Mouse (Mus musculus): Measurements from ENCODE around the gene Atoh8. TPM values are rescaled to one million over a fixed set of nuclear protein-coding genes. Genes with fewer than 3 reads are reported as not detected.
A peak's percentile ranks its signal among the peaks of the same experiment; 100 is the strongest.

Gene Atoh8
- polyA plus RNA-seq, 1 experiment from 2014 or later: 6.1 TPM

DNA sequence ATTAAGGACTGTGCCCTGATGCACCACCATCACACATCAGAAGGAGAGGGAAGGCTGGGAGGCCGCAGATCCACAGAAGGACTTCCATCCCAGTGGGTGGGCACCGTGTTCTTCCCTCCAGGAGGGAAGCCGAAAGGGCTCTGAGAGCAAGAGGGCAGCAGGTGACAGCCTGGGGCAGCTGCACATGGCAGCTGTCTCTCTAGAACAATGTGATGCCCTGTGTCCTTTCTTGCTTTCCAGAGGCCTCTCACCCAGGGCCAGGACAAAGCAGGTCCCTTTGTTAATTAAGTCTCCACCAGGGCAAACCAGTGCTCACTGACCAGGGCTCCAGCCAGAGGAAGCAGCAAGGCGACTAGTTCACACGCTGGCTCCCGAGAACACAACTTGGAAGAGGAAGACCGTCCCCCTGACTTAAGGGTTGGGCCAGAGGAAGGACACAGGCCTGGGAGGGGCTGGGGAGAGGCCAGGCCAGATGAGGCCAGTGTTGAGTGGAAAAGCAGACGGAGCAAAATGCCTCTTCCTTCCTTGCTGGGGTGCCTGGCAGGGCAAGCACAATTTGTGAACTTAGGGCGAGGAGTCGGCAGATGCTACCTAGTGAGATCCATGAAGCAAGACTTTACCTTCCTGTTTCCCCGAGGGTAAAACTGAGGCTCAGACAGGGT lies 34.7 kb downstream of the Atoh8 start:
- no peak overlapping the region for H3K4me2 ChIP-seq
- H3K36me3 ChIP-seq (ENCODE audit: control insufficient read depth, insufficient read depth, low read length): no peaks in the 10 kb centered on the region
- peak; percentile 62 for ATAC-seq (ENCODE audit: low FRiP score)
- 37% methylated on average over 11 of the region's 11 CpGs for WGBS
- no peak overlapping the region for H3K9ac ChIP-seq (ENCODE audit: low read length)
- H3K9me3 ChIP-seq (ENCODE audit: control insufficient read depth, low read length): no peaks in the 10 kb centered on the region
- no peaks in the 10 kb centered on the region; the same call in 1 of the 2 replicates for H3K27me3 ChIP-seq (ENCODE audit: control insufficient read depth, insufficient read depth, low read length)
- peaks cover 7% of the 10 kb centered on the region for H3K4me1 ChIP-seq (ENCODE audit: control insufficient read depth, insufficient read depth, low read length)
- no peak for DNase-seq (ENCODE audit: low spot score, missing footprints)
- peak overlapping the region; percentile 57; the same call in 1 of the 2 replicates for H3K27ac ChIP-seq (ENCODE audit: low read depth, low read length)
- H3K4me3 ChIP-seq (ENCODE audit: low read depth, low read length): no peak overlapping the region

DNA sequence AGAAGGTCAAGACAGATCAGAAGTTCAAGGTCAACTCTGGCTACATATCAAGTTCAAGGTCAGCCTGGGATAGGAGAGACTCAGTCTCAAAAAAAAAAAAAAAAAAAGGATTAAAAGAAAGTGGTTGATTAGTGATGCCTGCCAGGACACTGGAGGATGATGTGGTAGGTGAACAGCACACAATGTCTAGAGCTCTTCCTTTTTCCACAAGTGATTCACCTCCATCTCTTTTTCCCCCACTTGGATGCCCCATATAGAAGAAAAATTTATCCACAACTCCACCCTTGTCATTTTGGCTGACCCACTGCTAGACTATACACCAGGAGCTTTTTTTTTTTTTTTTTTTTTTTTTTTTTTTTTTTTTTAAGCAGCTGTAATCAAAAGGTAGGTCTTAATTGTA lies 37.9 kb downstream of the Atoh8 start:
- Histone ChIP-seq H3K9me3 (ENCODE audit: control insufficient read depth, low read length) (no peaks in the 10 kb centered on the region; the same call in 1 of the 2 replicates), H3K4me1 (ENCODE audit: control insufficient read depth, insufficient read depth, low read length) (peaks cover 7% of the 10 kb centered on the region), H3K27me3 (ENCODE audit: control insufficient read depth, insufficient read depth, low read length) (no peaks in the 10 kb centered on the region; the same call in 1 of the 2 replicates), H3K4me3 (ENCODE audit: low read depth, low read length) (no peak overlapping the region), H3K9ac (ENCODE audit: low read length) (no peak overlapping the region), H3K36me3 (ENCODE audit: control insufficient read depth, insufficient read depth, low read length) (no peaks in the 10 kb centered on the region), H3K27ac (ENCODE audit: low read depth, low read length) (no peak overlapping the region), H3K4me2 (no peak overlapping the region)
- DNase-seq (ENCODE audit: low spot score, missing footprints) (no peak), ATAC-seq (ENCODE audit: low FRiP score) (no peak)

DNA sequence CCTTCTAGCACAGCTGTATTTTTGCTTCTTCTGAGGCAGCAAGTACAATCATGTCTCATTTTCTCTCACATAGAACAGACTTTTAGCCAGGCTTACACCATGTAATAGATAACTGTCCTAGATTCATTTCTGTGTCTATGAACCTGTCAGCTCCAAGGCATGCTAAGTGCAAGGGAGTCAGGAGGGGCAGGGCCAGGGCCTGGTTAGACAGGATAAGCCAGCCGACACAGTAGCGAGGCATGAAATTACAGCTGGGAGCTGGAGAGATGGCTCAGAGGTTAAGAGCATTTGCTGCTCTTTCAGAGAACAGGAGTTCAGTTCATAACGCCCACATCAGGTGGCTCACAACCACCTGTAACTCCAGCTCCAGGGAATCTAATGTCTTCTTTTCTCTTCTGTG lies 38.7 kb downstream of the Atoh8 start:
- Histone ChIP-seq H3K4me2 (no peak overlapping the region), H3K27ac (ENCODE audit: low read depth, low read length) (no peak overlapping the region), H3K36me3 (ENCODE audit: control insufficient read depth, insufficient read depth, low read length) (no peaks in the 10 kb centered on the region), H3K9me3 (ENCODE audit: control insufficient read depth, low read length) (no peaks in the 10 kb centered on the region; the same call in 1 of the 2 replicates), H3K4me3 (ENCODE audit: low read depth, low read length) (no peak overlapping the region), H3K4me1 (ENCODE audit: control insufficient read depth, insufficient read depth, low read length) (peaks cover 7% of the 10 kb centered on the region), H3K27me3 (ENCODE audit: control insufficient read depth, insufficient read depth, low read length) (no peaks in the 10 kb centered on the region; the same call in 1 of the 2 replicates), H3K9ac (ENCODE audit: low read length) (no peak overlapping the region)
- WGBS: 87% methylated on average over 3 of the region's 3 CpGs
- DNase-seq (ENCODE audit: low spot score, missing footprints): no peak
- ATAC-seq (ENCODE audit: low FRiP score): no peak

DNA sequence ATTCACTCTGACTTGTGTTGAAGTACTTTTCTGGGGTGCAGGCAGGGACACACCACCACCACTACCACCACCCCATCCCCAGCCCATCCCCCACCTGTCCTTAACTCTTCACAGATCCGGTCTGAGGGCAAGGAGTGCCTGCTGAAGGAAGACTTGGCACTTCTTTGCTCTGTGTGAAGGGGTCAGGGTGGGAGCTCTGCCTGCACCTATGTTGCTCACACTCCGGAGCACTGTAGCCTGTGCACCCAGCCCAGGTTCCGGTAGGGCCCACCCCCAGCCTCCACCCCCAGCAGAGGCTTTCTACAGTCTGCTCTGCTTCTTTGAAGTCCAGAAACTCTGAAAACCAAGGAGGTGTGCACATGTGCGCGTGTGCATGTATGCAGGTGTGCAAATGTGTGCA lies 44.8 kb downstream of the Atoh8 start:
- Histone ChIP-seq H3K27ac (ENCODE audit: low read depth, low read length) (no peak overlapping the region), H3K4me1 (ENCODE audit: control insufficient read depth, insufficient read depth, low read length) (peaks cover 11% of the 10 kb centered on the region), H3K9ac (ENCODE audit: low read length) (no peak overlapping the region), H3K36me3 (ENCODE audit: control insufficient read depth, insufficient read depth, low read length) (no peaks in the 10 kb centered on the region), H3K4me2 (no peak overlapping the region), H3K9me3 (ENCODE audit: control insufficient read depth, low read length) (no peaks in the 10 kb centered on the region; the same call in 1 of the 2 replicates), H3K27me3 (ENCODE audit: control insufficient read depth, insufficient read depth, low read length) (peaks cover 4% of the 10 kb centered on the region), H3K4me3 (ENCODE audit: low read depth, low read length) (no peak overlapping the region)
- 70% methylated on average over 5 of the region's 5 CpGs for WGBS
- ATAC-seq (ENCODE audit: low FRiP score) (no peak), DNase-seq (ENCODE audit: low spot score, missing footprints) (no peak)

DNA sequence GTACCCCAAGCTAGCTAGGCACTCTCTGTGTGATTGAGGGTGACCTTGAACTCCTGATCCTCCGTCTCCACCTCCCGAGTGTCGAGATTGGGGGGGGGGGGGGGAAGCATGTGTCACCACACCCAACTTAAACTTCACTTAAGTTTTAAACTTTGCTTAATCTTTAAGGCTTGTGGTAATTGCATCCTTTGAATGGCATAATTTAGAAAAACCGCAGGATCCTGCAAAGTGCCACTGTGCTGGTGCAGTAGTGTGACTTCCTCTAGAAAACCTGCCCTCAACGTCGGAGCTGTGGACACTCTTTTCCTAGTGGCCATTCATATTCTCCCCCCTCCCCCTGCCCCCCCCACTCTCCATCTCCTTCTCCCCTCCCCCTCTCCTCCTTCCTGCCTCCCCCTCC lies 45.3 kb downstream of the Atoh8 start:
- Histone ChIP-seq H3K9ac (ENCODE audit: low read length) (no peak overlapping the region), H3K4me1 (ENCODE audit: control insufficient read depth, insufficient read depth, low read length) (peaks cover 11% of the 10 kb centered on the region), H3K4me3 (ENCODE audit: low read depth, low read length) (no peak overlapping the region), H3K4me2 (no peak overlapping the region), H3K27me3 (ENCODE audit: control insufficient read depth, insufficient read depth, low read length) (peaks cover 4% of the 10 kb centered on the region), H3K9me3 (ENCODE audit: control insufficient read depth, low read length) (no peaks in the 10 kb centered on the region), H3K27ac (ENCODE audit: low read depth, low read length) (no peak overlapping the region), H3K36me3 (ENCODE audit: control insufficient read depth, insufficient read depth, low read length) (no peaks in the 10 kb centered on the region)
- ATAC-seq (ENCODE audit: low FRiP score): no peak
- 36% methylated on average over 6 of the region's 6 CpGs for WGBS
- DNase-seq (ENCODE audit: low spot score, missing footprints): no peak

DNA sequence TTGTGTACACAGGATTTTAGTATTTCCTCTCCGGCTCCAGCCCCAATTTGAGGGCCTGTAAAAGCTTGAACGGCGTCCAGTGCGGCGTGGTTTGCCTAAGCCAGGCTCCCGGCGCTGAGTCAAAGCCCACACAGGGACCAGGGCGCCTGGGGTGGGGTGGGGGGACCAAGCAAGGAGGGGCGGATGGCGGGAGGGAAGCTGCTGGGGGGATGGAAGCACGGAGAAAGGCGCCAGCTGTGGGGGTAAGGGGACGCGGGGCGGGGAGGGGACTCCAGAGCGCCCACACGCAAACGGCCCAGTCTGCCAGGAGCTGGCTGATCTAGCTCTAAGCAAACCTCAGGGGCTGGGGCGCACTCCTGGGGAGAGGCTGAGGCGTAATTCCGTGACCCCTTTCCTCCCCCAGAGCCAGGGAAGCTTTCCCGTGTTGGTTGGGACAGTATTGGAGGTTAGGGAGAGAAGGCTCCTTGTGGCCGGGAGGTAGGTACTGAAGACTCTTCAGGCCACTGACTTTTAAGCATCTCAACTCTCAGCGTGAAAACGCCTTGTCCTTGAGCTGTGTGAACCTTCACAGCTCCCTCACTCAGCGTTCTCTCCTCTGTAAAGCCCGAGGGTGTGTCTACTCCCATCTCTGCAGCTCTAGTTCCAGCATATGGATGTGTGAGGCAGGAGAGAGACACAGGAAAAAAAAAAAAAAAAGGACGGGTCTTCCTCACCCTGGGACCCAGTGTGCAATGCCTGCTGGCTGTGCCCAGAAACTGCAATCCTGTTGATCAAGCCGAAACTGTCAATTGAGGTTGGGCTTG lies 46.1 kb downstream of the Atoh8 start:
- 3% methylated on average over 28 of the region's 29 CpGs for WGBS
- Histone ChIP-seq H3K4me2 (peak overlapping the region; percentile 49), H3K9ac (ENCODE audit: low read length) (peak overlapping the region; percentile 60), H3K27ac (ENCODE audit: low read depth, low read length) (no peak overlapping the region), H3K9me3 (ENCODE audit: control insufficient read depth, low read length) (no peaks in the 10 kb centered on the region), H3K4me1 (ENCODE audit: control insufficient read depth, insufficient read depth, low read length) (peaks cover 11% of the 10 kb centered on the region), H3K27me3 (ENCODE audit: control insufficient read depth, insufficient read depth, low read length) (peaks cover 4% of the 10 kb centered on the region), H3K4me3 (ENCODE audit: low read depth, low read length) (peak overlapping the region; percentile 18), H3K36me3 (ENCODE audit: control insufficient read depth, insufficient read depth, low read length) (no peaks in the 10 kb centered on the region)
- ATAC-seq (ENCODE audit: low FRiP score) (peak; percentile 36), DNase-seq (ENCODE audit: low spot score, missing footprints) (peak; percentile 93)

DNA sequence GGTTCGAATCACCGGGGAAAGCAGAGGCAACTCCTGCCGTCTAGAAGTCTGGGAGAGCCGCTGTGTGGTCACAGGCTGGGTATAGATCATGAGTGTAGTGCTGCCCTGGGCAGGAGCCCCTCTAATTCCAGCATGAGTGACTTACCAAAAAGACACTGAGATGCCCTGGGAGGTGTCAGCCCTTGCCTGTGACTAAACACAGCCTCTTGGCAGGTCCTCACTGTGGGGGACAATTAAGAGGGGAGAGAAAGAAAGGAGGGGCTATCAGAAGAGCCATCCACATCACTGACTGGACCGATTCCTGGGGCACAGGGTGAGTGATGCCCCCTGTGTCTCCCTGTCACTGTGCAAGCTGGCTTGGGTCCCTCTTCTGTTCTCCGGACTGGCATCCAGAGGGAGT lies 48.6 kb downstream of the Atoh8 start:
- Histone ChIP-seq H3K4me3 (ENCODE audit: low read depth, low read length) (no peak overlapping the region), H3K27me3 (ENCODE audit: control insufficient read depth, insufficient read depth, low read length) (peaks cover 4% of the 10 kb centered on the region), H3K9ac (ENCODE audit: low read length) (no peak overlapping the region), H3K9me3 (ENCODE audit: control insufficient read depth, low read length) (no peaks in the 10 kb centered on the region), H3K27ac (ENCODE audit: low read depth, low read length) (no peak overlapping the region), H3K4me1 (ENCODE audit: control insufficient read depth, insufficient read depth, low read length) (peaks cover 11% of the 10 kb centered on the region), H3K36me3 (ENCODE audit: control insufficient read depth, insufficient read depth, low read length) (no peaks in the 10 kb centered on the region), H3K4me2 (no peak overlapping the region)
- DNase-seq (ENCODE audit: low spot score, missing footprints) (no peak), ATAC-seq (ENCODE audit: low FRiP score) (no peak)
- WGBS: 78% methylated on average over 6 of the region's 6 CpGs

DNA sequence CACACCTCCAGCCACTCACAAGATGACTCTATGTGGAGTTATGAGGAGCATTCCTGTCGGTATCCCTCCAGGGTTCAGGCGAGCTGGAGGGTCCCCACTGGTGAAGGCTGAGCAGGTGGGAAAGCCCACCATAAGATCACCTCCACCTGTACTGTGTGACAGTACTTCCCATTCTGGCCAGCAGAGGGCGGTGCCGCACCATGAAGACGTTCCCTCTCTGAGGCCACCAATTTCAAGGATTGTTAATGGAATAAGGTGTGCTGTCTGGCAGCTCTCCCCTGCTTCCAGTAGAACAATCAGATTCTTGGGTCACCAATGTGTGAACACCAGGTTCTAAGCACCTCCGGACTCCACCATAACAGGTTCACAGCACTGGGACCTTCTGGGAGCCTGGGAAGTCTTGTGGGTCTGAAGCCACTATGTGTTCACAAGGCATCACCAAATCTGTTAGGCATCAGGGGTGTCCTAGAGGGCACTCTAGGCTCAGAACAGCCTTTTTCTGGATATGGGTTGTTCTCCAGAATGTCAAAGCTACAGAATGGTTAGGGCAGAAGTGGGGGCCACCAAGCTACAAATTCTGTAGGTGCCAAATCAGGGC lies 49.4 kb downstream of the Atoh8 start:
- Histone ChIP-seq H3K27ac (ENCODE audit: low read depth, low read length) (no peak overlapping the region), H3K4me1 (ENCODE audit: control insufficient read depth, insufficient read depth, low read length) (peaks cover 11% of the 10 kb centered on the region), H3K27me3 (ENCODE audit: control insufficient read depth, insufficient read depth, low read length) (peaks cover 4% of the 10 kb centered on the region), H3K4me3 (ENCODE audit: low read depth, low read length) (no peak overlapping the region), H3K9ac (ENCODE audit: low read length) (no peak overlapping the region), H3K36me3 (ENCODE audit: control insufficient read depth, insufficient read depth, low read length) (no peaks in the 10 kb centered on the region), H3K9me3 (ENCODE audit: control insufficient read depth, low read length) (no peaks in the 10 kb centered on the region), H3K4me2 (no peak overlapping the region)
- peak; percentile 97 for DNase-seq (ENCODE audit: low spot score, missing footprints)
- WGBS: 5% methylated on average over 6 of the region's 6 CpGs
- peak; percentile 67 for ATAC-seq (ENCODE audit: low FRiP score)

DNA sequence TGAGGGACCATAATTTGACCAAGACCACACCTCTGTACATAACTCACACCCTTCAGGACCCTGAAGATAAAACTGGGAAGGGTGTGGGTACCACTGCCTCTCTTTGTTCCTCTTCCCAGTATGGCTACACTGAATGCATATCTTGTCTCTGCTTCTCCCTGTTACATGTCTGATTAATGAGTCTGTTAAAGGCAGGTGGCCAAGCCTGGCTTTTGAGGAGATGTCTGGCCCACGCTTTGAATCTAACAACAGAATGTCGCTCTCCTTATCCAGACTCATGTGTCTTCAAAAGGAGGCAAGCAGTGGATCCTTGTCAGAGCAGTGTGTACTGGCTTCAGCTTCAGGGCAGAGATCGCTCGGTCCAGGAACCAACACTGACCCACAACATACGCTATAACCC lies 50.8 kb downstream of the Atoh8 start:
- ATAC-seq (ENCODE audit: low FRiP score) (no peak), DNase-seq (ENCODE audit: low spot score, missing footprints) (no peak)
- no peak overlapping the region for H3K9ac ChIP-seq (ENCODE audit: low read length)
- WGBS: 87% methylated on average over 5 of the region's 5 CpGs
- H3K27me3 ChIP-seq (ENCODE audit: control insufficient read depth, insufficient read depth, low read length): peaks cover 4% of the 10 kb centered on the region
- no peak overlapping the region for H3K4me2 ChIP-seq
- no peaks in the 10 kb centered on the region for H3K9me3 ChIP-seq (ENCODE audit: control insufficient read depth, low read length)
- H3K36me3 ChIP-seq (ENCODE audit: control insufficient read depth, insufficient read depth, low read length): no peaks in the 10 kb centered on the region
- H3K4me1 ChIP-seq (ENCODE audit: control insufficient read depth, insufficient read depth, low read length): peaks cover 9% of the 10 kb centered on the region
- no peak overlapping the region for H3K27ac ChIP-seq (ENCODE audit: low read depth, low read length)
- H3K4me3 ChIP-seq (ENCODE audit: low read depth, low read length): no peak overlapping the region

All from midbrain, embryonic 11.5 days (tissue).